Mouse (Mus musculus) kidney, postnatal 0 days (tissue): ENCODE measurements around the gene G6pc3. TPM values are rescaled to one million over a fixed set of nuclear protein-coding genes. Genes with fewer than 3 reads are reported as not detected.

Source experiments
- ATAC-seq: fragments of 200-750 bp; cut with Nextera tagmentation; replicated peaks from 2 replicates; pipeline ENCODE4 v1.8.0; 2017; ENCODE audit warnings: low read depth, moderate number of reproducible peaks, moderate TSS enrichment, moderate library complexity; ENCODE audit not compliant: low FRiP score
- DNase-seq: peaks from one replicate; pipeline ENCODE4 v3.0.0-alpha.2; 2016; ENCODE audit warnings: low spot score
- H3K27ac ChIP-seq: fragments of 300-500 bp; sonication (generic); 2 replicates; pipeline ENCODE4 v1.5.1; 2014; ENCODE audit warnings: mild to moderate bottlenecking
- H3K27me3 ChIP-seq: fragments of 300-500 bp; sonication (generic); 2 replicates; pipeline ENCODE4 v1.6.1; 2014; ENCODE audit warnings: low read length, mixed read lengths; ENCODE audit not compliant: insufficient read depth
- H3K36me3 ChIP-seq: fragments of 300-500 bp; sonication (generic); 2 replicates; pipeline ENCODE4 v1.6.1; 2014; ENCODE audit warnings: low read length, mixed read lengths; ENCODE audit not compliant: insufficient read depth
- H3K4me1 ChIP-seq: fragments of 300-500 bp; sonication (generic); replicated peaks from 2 replicates; pipeline ENCODE4 v1.6.1; 2014; ENCODE audit warnings: antibody characterized with exemption, low read length, mixed read lengths; ENCODE audit not compliant: insufficient read depth
- H3K4me2 ChIP-seq: fragments of 300-500 bp; sonication (generic); 2 replicates; pipeline ENCODE4 v1.6.1; 2014; ENCODE audit warnings: mild to moderate bottlenecking, low read length, moderate library complexity, mixed read lengths
- H3K4me3 ChIP-seq: fragments of 300-500 bp; sonication (generic); replicated peaks from 2 replicates; pipeline ENCODE4 v1.5.1; 2014; ENCODE audit warnings: low read depth, low read length
- H3K9ac ChIP-seq: fragments of 300-500 bp; sonication (generic); 2 replicates; pipeline ENCODE4 v1.6.1; 2014; ENCODE audit warnings: low read depth, low read length
- H3K9me3 ChIP-seq: fragments of 300-500 bp; sonication (generic); replicated peaks from 2 replicates; pipeline ENCODE4 v1.6.1; 2016; ENCODE audit warnings: low read length, inconsistent platforms, mixed read lengths
- CTCF ChIP-seq: IDR thresholded peaks from 2 replicates; pipeline ENCODE4 v1.5.1; 2016; ENCODE audit warnings: antibody characterized with exemption, low read depth, mild to moderate bottlenecking, moderate library complexity
- WGBS: fragments of 180-500 bp; shearing (Covaris S2); extraction: QIAGEN DNeasy Blood & Tissue Kit; methylation state at CpG from one replicate; pipeline ENCODE4 v1.1.7; 2014; 5-methylcytosine and 5-hydroxymethylcytosine counted together
- polyA plus RNA-seq: library from polyadenylated mRNA; unstranded; fragments of >200 nt; fragmentation: Nextera tagmentation; extraction: Ambion mirVana; gene quantifications from 2 replicates; pipeline ENCODE4 v1.2.1, GENCODE M21; 2015

G6pc3 gene
- polyA plus RNA-seq, 1 experiment from 2014 or later = 43.6 TPM

GRCm38 (mm10) chr11:102185677-102186076, 3.7 kb upstream of the G6pc3 start:
- no peaks in the 10 kb centered on the region for H3K36me3 ChIP-seq
- ATAC-seq (no peak), DNase-seq (no peak)
- H3K4me2 ChIP-seq = peak overlapping the region; percentile 82
- peak overlapping the region; percentile 87 for H3K4me3 ChIP-seq
- 45% methylated on average over 3 of the region's 3 CpGs for WGBS
- TF ChIP-seq CTCF = no peak
- H3K27me3 ChIP-seq = no peaks in the 10 kb centered on the region
- peaks cover 12% of the 10 kb centered on the region; the same call in 1 of the 2 replicates for H3K4me1 ChIP-seq
- H3K27ac ChIP-seq = peak overlapping the region; percentile 93
- peak overlapping the region; percentile 89; the same call in 1 of the 2 replicates for H3K9ac ChIP-seq
- no peaks in the 10 kb centered on the region for H3K9me3 ChIP-seq

GRCm38 (mm10) chr11:102186235-102186634, 3.2 kb upstream of the G6pc3 start:
- peaks cover 16% of the 10 kb centered on the region; the same call in 1 of the 2 replicates for H3K4me1 ChIP-seq
- no peak overlapping the region for H3K4me3 ChIP-seq
- H3K9ac ChIP-seq = no peak overlapping the region
- ATAC-seq (no peak), DNase-seq (no peak)
- no peak for TF ChIP-seq CTCF
- H3K27me3 ChIP-seq = no peaks in the 10 kb centered on the region
- 71% methylated on average over 1 of the region's 1 CpGs for WGBS
- no peak overlapping the region for H3K27ac ChIP-seq
- H3K4me2 ChIP-seq = no peak overlapping the region
- H3K9me3 ChIP-seq = no peaks in the 10 kb centered on the region
- no peaks in the 10 kb centered on the region for H3K36me3 ChIP-seq

DNA sequence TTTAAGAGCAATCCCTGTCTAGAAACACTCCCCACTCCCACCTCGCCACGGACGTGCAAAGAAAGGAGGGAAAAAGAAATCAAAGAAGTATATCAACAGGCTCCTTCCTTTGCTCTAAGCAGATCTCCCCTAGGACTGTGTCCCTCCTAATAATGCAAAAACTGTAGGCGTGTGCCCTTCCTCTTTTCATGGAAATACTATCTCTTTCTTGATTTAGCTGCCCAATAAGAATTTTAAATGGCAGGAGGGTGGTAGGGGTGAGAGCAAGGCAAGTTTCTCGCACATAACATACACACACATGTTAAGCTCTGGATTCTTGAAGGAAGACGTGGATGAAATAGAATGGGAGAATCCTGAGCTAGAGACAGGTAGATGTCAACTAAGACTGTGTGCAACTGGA, 440 bp upstream of the G6pc3 start:
- no peaks in the 10 kb centered on the region for H3K9me3 ChIP-seq
- DNase-seq = no peak
- H3K36me3 ChIP-seq = peaks cover 6% of the 10 kb centered on the region; the same call in 1 of the 2 replicates
- peak overlapping the region; percentile 61 for H3K4me3 ChIP-seq
- H3K27me3 ChIP-seq = no peaks in the 10 kb centered on the region
- no peak overlapping the region for H3K9ac ChIP-seq
- H3K4me1 ChIP-seq = peaks cover 16% of the 10 kb centered on the region; the same call in 1 of the 2 replicates
- no peak for TF ChIP-seq CTCF
- peak overlapping the region; percentile 86 for H3K4me2 ChIP-seq
- peak overlapping the region; percentile 42; the same call in 1 of the 2 replicates for H3K27ac ChIP-seq
- WGBS = 66% methylated on average over 6 of the region's 6 CpGs
- ATAC-seq = no peak

GRCm38 (mm10) chr11:102190848-102191247, 1.4 kb downstream of the G6pc3 start:
- H3K9me3 ChIP-seq = no peaks in the 10 kb centered on the region
- peaks cover 15% of the 10 kb centered on the region for H3K36me3 ChIP-seq
- no peak for DNase-seq
- no peak overlapping the region for H3K4me3 ChIP-seq
- ATAC-seq = no peak
- WGBS = 46% methylated on average over 4 of the region's 4 CpGs
- no peak overlapping the region for H3K27ac ChIP-seq
- H3K4me2 ChIP-seq = peak overlapping the region; percentile 86
- peaks cover 15% of the 10 kb centered on the region; the same call in 1 of the 2 replicates for H3K4me1 ChIP-seq
- no peak for TF ChIP-seq CTCF
- no peaks in the 10 kb centered on the region for H3K27me3 ChIP-seq
- H3K9ac ChIP-seq = peak overlapping the region; percentile 69; the same call in 1 of the 2 replicates

- Histone ChIP-seq H3K27me3 (no peaks in the 10 kb centered on the region), H3K4me2 (no peak overlapping the region), H3K27ac (no peak overlapping the region), H3K9me3 (no peaks in the 10 kb centered on the region), H3K9ac (no peak overlapping the region), H3K4me1 (peaks cover 12% of the 10 kb centered on the region; the same call in 1 of the 2 replicates), H3K36me3 (peaks cover 36% of the 10 kb centered on the region), H3K4me3 (no peak overlapping the region)
- DNase-seq (no peak), ATAC-seq (no peak)
- no peak for TF ChIP-seq CTCF
- WGBS = 74% methylated on average over 9 of the region's 9 CpGs
Observed at GRCm38 (mm10) chr11:102193657-102194440, 4.4 kb downstream of the G6pc3 start.

GRCm38 (mm10) chr11:102196018-102196797, 6.8 kb downstream of the G6pc3 start:
- H3K36me3 ChIP-seq = peaks cover 46% of the 10 kb centered on the region
- H3K27ac ChIP-seq = no peak overlapping the region
- H3K9ac ChIP-seq = no peak overlapping the region
- H3K4me3 ChIP-seq = no peak overlapping the region
- H3K9me3 ChIP-seq = no peaks in the 10 kb centered on the region
- 87% methylated on average over 21 of the region's 21 CpGs for WGBS
- no peak for TF ChIP-seq CTCF
- H3K27me3 ChIP-seq = no peaks in the 10 kb centered on the region
- no peaks in the 10 kb centered on the region for H3K4me1 ChIP-seq
- no peak overlapping the region for H3K4me2 ChIP-seq
- ATAC-seq (no peak), DNase-seq (no peak)
